Mouse (Mus musculus) intestine, postnatal 0 days (tissue): ENCODE results near the gene Phf13. TPM values are rescaled to one million over a fixed set of nuclear protein-coding genes. Genes with fewer than 3 reads are reported as not detected.

Experiments used
- ATAC-seq: fragments of 200-750 bp; cut with Nextera tagmentation; 2 replicates; pipeline ENCODE4 v1.8.0; 2017; ENCODE audit warnings: mild to moderate bottlenecking, moderate TSS enrichment, moderate library complexity
- H3K27ac ChIP-seq: fragments of 300-500 bp; sonication (generic); 2 replicates; pipeline ENCODE4 v1.5.1; 2014; ENCODE audit warnings: mild to moderate bottlenecking, low read depth, low read length, moderate library complexity
- H3K27me3 ChIP-seq: fragments of 300-500 bp; sonication (generic); replicated peaks from 2 replicates; pipeline ENCODE4 v1.6.1; 2014; ENCODE audit warnings: low read length, mixed read lengths; ENCODE audit not compliant: control insufficient read depth, insufficient read depth
- H3K36me3 ChIP-seq: fragments of 300-500 bp; sonication (generic); 2 replicates; pipeline ENCODE4 v1.6.1; 2014; ENCODE audit warnings: mild to moderate bottlenecking, moderate library complexity; ENCODE audit not compliant: control insufficient read depth, insufficient read depth
- H3K4me1 ChIP-seq: fragments of 300-500 bp; sonication (generic); replicated peaks from 2 replicates; pipeline ENCODE4 v1.6.1; 2014; ENCODE audit warnings: antibody characterized with exemption, low read length, mixed read lengths; ENCODE audit not compliant: control insufficient read depth, insufficient read depth
- H3K4me2 ChIP-seq: fragments of 300-500 bp; sonication (generic); replicated peaks from 2 replicates; pipeline ENCODE4 v1.6.1; 2014; ENCODE audit warnings: low read depth, mild to moderate bottlenecking, moderate library complexity
- H3K4me3 ChIP-seq: fragments of 300-500 bp; sonication (generic); 2 replicates; pipeline ENCODE4 v1.5.1; 2014; ENCODE audit warnings: low read depth, low read length
- H3K9ac ChIP-seq: fragments of 300-500 bp; sonication (generic); 2 replicates; pipeline ENCODE4 v1.6.1; 2014; ENCODE audit warnings: mild to moderate bottlenecking, low read depth, low read length
- H3K9me3 ChIP-seq: fragments of 300-500 bp; sonication (generic); 2 replicates; pipeline ENCODE4 v1.6.1; 2016; ENCODE audit warnings: mixed run types; ENCODE audit not compliant: control insufficient read depth
- CTCF ChIP-seq: sonication (generic); IDR thresholded peaks from 2 replicates; pipeline ENCODE4 v1.5.1; 2016; ENCODE audit warnings: low read depth, mild to moderate bottlenecking, control low read depth, antibody characterized with exemption, moderate library complexity
- WGBS: fragments of 180-500 bp; shearing (Covaris S2); extraction: QIAGEN DNeasy Blood & Tissue Kit; methylation state at CpG from one replicate; pipeline ENCODE4 v1.1.7; 2014; 5-methylcytosine and 5-hydroxymethylcytosine counted together
- polyA plus RNA-seq: library from polyadenylated mRNA; unstranded; fragments of >200 nt; fragmentation: Nextera tagmentation; extraction: Ambion mirVana; gene quantifications from 2 replicates; pipeline ENCODE4 v1.2.1, GENCODE M21; 2015

Gene Phf13
- polyA plus RNA-seq, 1 experiment from 2014 or later: 10.6 TPM

DNA sequence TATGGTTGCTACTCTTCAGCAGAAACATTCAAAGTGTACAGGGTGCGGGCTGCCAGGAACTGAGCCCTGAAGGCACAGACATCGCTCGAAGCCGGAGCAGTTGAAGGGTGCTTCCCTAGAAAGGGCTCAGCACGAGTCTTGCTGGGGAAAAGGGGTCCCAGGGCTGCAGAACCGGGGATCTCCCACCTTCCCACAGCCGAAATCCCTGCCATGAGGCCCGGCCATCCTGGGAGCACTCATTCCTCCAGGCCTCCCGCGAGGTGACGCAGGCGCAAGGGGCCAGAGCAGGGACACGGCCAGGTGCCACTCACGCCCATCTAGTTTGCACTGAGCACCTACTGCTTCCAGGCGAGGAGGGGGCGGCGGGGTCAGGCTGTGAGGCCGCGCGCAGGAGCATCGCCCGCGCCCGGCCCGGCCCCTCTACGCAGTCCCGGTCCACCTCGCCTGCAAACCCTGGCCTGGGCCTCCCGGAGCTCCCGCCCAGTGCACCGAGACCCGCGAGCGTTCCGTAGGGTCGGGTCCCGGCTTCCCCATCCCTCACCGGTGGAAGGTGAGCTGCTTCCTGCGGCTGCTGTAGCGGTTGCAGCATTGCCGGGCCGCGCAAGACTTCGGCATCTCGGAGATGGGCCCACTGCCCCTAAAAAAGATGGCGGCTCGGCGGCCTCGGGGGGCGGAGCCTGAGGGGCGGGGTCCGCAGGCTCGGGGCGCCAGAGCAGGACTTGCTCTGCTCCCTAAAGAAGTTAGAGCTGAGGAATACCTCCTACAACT is 7.5 kb downstream of the Phf13 start, which contains the start of gene Thap3:
Thap3 (minus strand) TSS at position 656 of the 768 bp plus-strand sequence.
- Histone ChIP-seq H3K9ac (peak within 1 kb of the TSS; percentile 76), H3K36me3 (peaks cover 22% of the 10 kb centered on the region), H3K9me3 (no peaks in the 10 kb centered on the region), H3K27ac (0 out of 2 replicates have a peak within 1 kb of the TSS, but pooled peaks have one; percentile 46), H3K27me3 (no peaks in the 10 kb centered on the region), H3K4me1 (no peaks in the 10 kb centered on the region), H3K4me2 (peak within 1 kb of the TSS; percentile 87), H3K4me3 (peak within 1 kb of the TSS; percentile 85)
- no peak for TF ChIP-seq CTCF
- ATAC-seq: peak; percentile 48
- under 1% methylated on average over 52 of the region's 54 CpGs for WGBS

DNA sequence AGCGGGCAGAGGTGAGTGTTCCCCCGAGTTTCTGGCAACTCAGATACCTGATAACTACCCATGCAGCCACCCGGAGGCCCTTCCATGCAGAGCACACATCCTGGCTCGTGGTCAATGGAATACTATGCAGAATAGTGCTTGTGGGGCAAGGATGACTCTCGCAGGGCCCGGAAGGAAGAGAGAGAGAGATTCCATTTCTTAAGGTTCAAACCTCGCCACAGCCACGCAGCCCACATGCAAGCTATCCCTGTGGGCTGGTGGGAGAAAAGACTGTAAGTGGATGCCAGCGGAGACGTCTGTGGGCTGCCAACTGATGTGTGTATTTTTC is 8.1 kb downstream of the Phf13 start:
- H3K27ac ChIP-seq: 0 out of 2 replicates have a peak overlapping the region, but pooled peaks have one; percentile 46
- 24% methylated on average over 10 of the region's 10 CpGs for WGBS

DNA sequence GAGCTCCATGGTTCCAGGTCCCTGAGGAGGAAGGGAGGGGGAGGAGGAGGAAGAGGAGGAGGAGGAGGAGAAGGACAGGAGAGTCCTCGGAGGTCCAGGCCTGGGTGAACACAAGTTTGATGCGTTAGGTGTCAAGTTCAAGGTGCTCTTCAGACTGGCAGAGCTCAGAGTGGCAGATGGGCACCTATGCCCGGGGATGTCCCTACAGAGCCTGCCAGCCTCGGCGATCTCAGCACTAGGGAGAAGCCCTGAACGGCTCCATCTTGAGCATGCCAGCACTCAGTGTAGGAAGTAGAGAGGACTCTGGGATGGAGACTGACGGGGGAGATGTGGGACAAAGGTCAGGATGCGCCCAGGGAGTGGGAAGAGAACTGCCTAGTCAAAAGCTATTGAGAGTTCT is 9.4 kb downstream of the Phf13 start:
- no peak; the same call in 1 of the 2 replicates for ATAC-seq
- H3K4me2 ChIP-seq: peak overlapping the region; percentile 32; the same call in 1 of the 2 replicates
- 48% methylated on average over 8 of the region's 8 CpGs for WGBS

More for the DNA sequence above, 8.1 kb downstream of the Phf13 start:
- no peaks in the 10 kb centered on the region for H3K27me3 ChIP-seq
- H3K4me3 ChIP-seq: peak overlapping the region; percentile 85
- TF ChIP-seq CTCF: no peak
- no peaks in the 10 kb centered on the region for H3K9me3 ChIP-seq
- no peak for ATAC-seq
- H3K4me1 ChIP-seq: no peaks in the 10 kb centered on the region
- peak overlapping the region; percentile 76 for H3K9ac ChIP-seq
- H3K36me3 ChIP-seq: peaks cover 22% of the 10 kb centered on the region
- H3K4me2 ChIP-seq: peak overlapping the region; percentile 87

DNA sequence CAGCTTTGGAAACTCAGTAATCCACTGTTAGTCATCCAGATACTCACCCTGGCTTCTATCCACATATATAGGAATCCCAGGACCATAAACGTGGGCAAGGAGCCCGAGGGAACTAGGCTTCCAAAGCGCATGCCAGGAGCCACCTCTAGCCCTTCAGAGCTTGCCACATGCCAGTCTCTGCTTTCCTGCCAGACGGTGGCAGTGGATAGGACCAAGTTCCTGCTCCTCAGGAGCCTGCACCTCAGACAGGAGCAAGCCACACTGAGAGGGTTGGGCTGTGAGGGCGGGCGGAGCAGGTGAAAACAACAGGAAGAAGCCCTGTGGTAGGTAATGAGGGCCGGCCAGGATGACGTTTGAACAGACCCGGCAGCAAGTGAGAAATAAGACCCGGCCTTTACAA is 10.2 kb downstream of the Phf13 start:
- H3K9me3 ChIP-seq: no peaks in the 10 kb centered on the region
- 21% methylated on average over 10 of the region's 10 CpGs for WGBS
- H3K4me2 ChIP-seq: peak overlapping the region; percentile 32; the same call in 1 of the 2 replicates
- H3K4me3 ChIP-seq: no peak overlapping the region
- H3K36me3 ChIP-seq: peaks cover 18% of the 10 kb centered on the region
- H3K4me1 ChIP-seq: no peaks in the 10 kb centered on the region
- TF ChIP-seq CTCF: peak; percentile 50
- ATAC-seq: peak; percentile 70
- no peak overlapping the region for H3K27ac ChIP-seq
- no peaks in the 10 kb centered on the region for H3K27me3 ChIP-seq
- no peak overlapping the region for H3K9ac ChIP-seq

More for the DNA sequence above, 9.4 kb downstream of the Phf13 start:
- TF ChIP-seq CTCF: no peak
- no peak overlapping the region for H3K9ac ChIP-seq
- no peaks in the 10 kb centered on the region for H3K9me3 ChIP-seq
- 0 out of 2 replicates have a peak overlapping the region, but pooled peaks have one; percentile 22 for H3K27ac ChIP-seq
- H3K36me3 ChIP-seq: peaks cover 23% of the 10 kb centered on the region
- no peaks in the 10 kb centered on the region for H3K27me3 ChIP-seq
- no peaks in the 10 kb centered on the region for H3K4me1 ChIP-seq
- no peak overlapping the region for H3K4me3 ChIP-seq

DNA sequence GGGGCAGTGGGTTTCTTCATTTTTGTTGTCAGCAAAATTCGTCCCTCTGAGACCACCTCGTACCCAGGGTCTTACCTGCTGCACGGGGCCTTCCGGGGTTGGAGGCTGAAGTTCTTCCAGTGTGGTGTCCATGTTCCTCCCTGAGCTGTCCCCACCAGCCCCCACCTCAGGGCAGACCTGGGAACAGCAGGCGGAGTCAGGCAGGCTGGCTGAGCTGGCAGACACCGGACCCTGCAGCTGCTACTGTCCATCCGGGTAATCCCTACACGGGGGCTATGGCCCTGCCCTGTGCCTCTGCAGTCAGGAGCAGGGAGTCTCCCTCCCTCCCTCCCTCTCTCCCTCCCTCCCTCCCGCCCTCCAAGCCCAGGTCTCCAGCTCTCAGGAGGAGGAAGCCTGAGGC is 12.5 kb downstream of the Phf13 start:
- no peaks in the 10 kb centered on the region for H3K9me3 ChIP-seq
- peaks cover 29% of the 10 kb centered on the region; the same call in 1 of the 2 replicates for H3K36me3 ChIP-seq
- 45% methylated on average over 8 of the region's 9 CpGs for WGBS
- no peak overlapping the region for H3K4me3 ChIP-seq
- H3K27ac ChIP-seq: no peak overlapping the region
- H3K4me1 ChIP-seq: no peaks in the 10 kb centered on the region
- TF ChIP-seq CTCF: no peak
- H3K9ac ChIP-seq: peak overlapping the region; percentile 17; the same call in 1 of the 2 replicates
- no peak for ATAC-seq
- H3K27me3 ChIP-seq: no peaks in the 10 kb centered on the region
- no peak overlapping the region for H3K4me2 ChIP-seq

DNA sequence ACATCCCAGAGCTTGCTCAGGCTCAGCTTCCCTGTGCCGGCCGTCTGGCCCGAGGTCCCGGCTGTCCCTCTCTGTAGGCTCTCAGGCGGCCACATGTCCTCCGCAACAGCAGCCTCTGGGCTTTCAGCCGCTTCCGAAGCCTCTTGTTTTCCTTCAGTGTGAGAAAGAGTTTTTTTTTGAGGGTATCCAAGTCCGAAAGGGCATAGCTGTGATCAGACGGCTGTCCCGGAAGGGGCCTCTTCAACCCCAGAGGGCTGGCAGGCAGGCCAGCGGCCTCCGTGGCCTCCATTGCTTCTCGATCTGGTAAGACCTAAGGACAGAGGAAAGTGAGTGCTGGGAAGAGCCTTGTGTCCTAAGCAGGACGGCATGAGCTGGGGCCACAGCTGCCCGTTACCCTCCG is 13.0 kb downstream of the Phf13 start:
- no peak overlapping the region for H3K4me3 ChIP-seq
- H3K27me3 ChIP-seq: no peaks in the 10 kb centered on the region
- ATAC-seq: no peak
- no peak for TF ChIP-seq CTCF
- H3K9me3 ChIP-seq: no peaks in the 10 kb centered on the region
- 64% methylated on average over 17 of the region's 17 CpGs for WGBS
- no peak overlapping the region for H3K4me2 ChIP-seq
- H3K36me3 ChIP-seq: peaks cover 30% of the 10 kb centered on the region; the same call in 1 of the 2 replicates
- H3K27ac ChIP-seq: no peak overlapping the region
- no peak overlapping the region for H3K9ac ChIP-seq
- no peaks in the 10 kb centered on the region for H3K4me1 ChIP-seq
